Mouse (Mus musculus) myocyte (in vitro differentiated cells): ENCODE data around the gene Os9.

ENCODE experiments used
- CEBPB ChIP-seq: IDR thresholded peaks from 2 replicates; pipeline ENCODE4 v1.6.1; 2011; ENCODE audit warnings: mild to moderate bottlenecking, moderate library complexity; ENCODE audit not compliant: poor library complexity, insufficient read depth, severe bottlenecking
- E2F4 ChIP-seq: IDR thresholded peaks from one replicate; pipeline ENCODE4 v1.6.1; 2011; ENCODE audit warnings: mild to moderate bottlenecking, control low read depth, moderate library complexity; ENCODE audit not compliant: insufficient read depth
- MAX ChIP-seq: IDR thresholded peaks from one replicate; pipeline ENCODE4 v1.6.1; 2011; ENCODE audit warnings: low read depth, mild to moderate bottlenecking, control low read depth
- MYOD1 ChIP-seq, 3 experiments: IDR thresholded peaks; one replicate each; pipeline ENCODE4 v1.6.1; 2011; ENCODE audit warnings: control low read depth in 2 of 3, low read depth in 2 of 3, mild to moderate bottlenecking in 2 of 3, moderate library complexity in 1 of 3; ENCODE audit not compliant: insufficient read length in 2 of 3, control insufficient read depth in 1 of 3
- MYOG ChIP-seq, 3 experiments: IDR thresholded peaks; one replicate each; pipeline ENCODE4 v1.6.1; 2011; ENCODE audit warnings: control low read depth in 2 of 3, low read depth in 2 of 3, mild to moderate bottlenecking in 2 of 3; ENCODE audit not compliant: insufficient read length in 2 of 3, control insufficient read depth in 1 of 3, insufficient read depth in 1 of 3
- POLR2A ChIP-seq: IDR thresholded peaks from one replicate; pipeline ENCODE4 v1.6.1; 2011; ENCODE audit warnings: low read depth, mild to moderate bottlenecking, control low read depth, moderate library complexity; ENCODE audit not compliant: insufficient read length
- POLR2AphosphoS2 ChIP-seq: IDR thresholded peaks from one replicate; pipeline ENCODE4 v1.6.1; 2011; ENCODE audit warnings: low read depth, control low read depth; ENCODE audit not compliant: insufficient read length
- REST ChIP-seq: IDR thresholded peaks from one replicate; pipeline ENCODE4 v1.6.1; 2011; ENCODE audit warnings: mild to moderate bottlenecking, control low read depth, moderate library complexity; ENCODE audit not compliant: insufficient read depth, insufficient read length
- SRF ChIP-seq: IDR thresholded peaks from one replicate; pipeline ENCODE4 v1.6.1; 2011; ENCODE audit warnings: low read depth; ENCODE audit not compliant: control insufficient read depth, insufficient read length
- TCF12 ChIP-seq: IDR thresholded peaks from one replicate; pipeline ENCODE4 v1.6.1; 2011; ENCODE audit warnings: mild to moderate bottlenecking, control low read depth; ENCODE audit not compliant: poor library complexity, insufficient read depth, severe bottlenecking
- TCF3 ChIP-seq: IDR thresholded peaks from one replicate; pipeline ENCODE4 v1.6.1; 2011; ENCODE audit warnings: low read depth, control low read depth; ENCODE audit not compliant: insufficient read length
- USF1 ChIP-seq: IDR thresholded peaks from one replicate; pipeline ENCODE4 v1.6.1; 2011; ENCODE audit warnings: low read depth, mild to moderate bottlenecking, control low read depth, moderate library complexity

GRCm38 (mm10) chr10:127140971-127141370 is 20.0 kb upstream of the Os9 start:
- TF ChIP-seq E2F4 (no peak), TCF12 (no peak), POLR2AphosphoS2 (no peak), USF1 (no peak), POLR2A (no peak), CEBPB (no peak), SRF (no peak), MAX (no peak), REST (no peak), MYOD1 (IDR thresholded peaks at IDR 0.05; ENCODE audit: control insufficient read depth in 1 of 3, insufficient read length in 2 of 3, low read depth in 2 of 3) (no peak), MYOG (IDR thresholded peaks at IDR 0.05; ENCODE audit: control insufficient read depth in 1 of 3, insufficient read depth in 1 of 3, insufficient read length in 2 of 3, low read depth in 2 of 3) (no peak), TCF3 (no peak)
